Mouse (Mus musculus) neural tube, embryonic 11.5 days (tissue): ENCODE measurements at regions not wholly inside any gene's neighbourhood (a gene's known extent, or its start where the extent isn't known, plus 50 kb on each side); places are given as distances from the start of the nearest gene placed in this dataset.
"Not testable (repeated sequence)": the region's sequence is repeated elsewhere in the genome, so short reads cannot be mapped to it uniquely, and the experiment has no call there.

Source experiments
- ATAC-seq: fragments of 200-750 bp; cut with Nextera tagmentation; 2 replicates; pipeline ENCODE4 v1.8.0; 2017; ENCODE audit warnings: moderate number of reproducible peaks, mild to moderate bottlenecking, moderate TSS enrichment, moderate library complexity; ENCODE audit not compliant: insufficient read depth, low FRiP score, low TSS enrichment
- DNase-seq: peaks from one replicate; pipeline ENCODE4 v3.0.0-alpha.2; 2015; ENCODE audit warnings: low spot score
- H3K27ac ChIP-seq: fragments of 300-500 bp; sonication (generic); 2 replicates; pipeline ENCODE4 v1.5.1; 2014; ENCODE audit warnings: low read depth, mild to moderate bottlenecking, low read length
- H3K27me3 ChIP-seq: fragments of 300-500 bp; sonication (generic); 2 replicates; pipeline ENCODE4 v1.6.1; 2014; ENCODE audit warnings: mild to moderate bottlenecking, low read length, mixed read lengths; ENCODE audit not compliant: control insufficient read depth, insufficient read depth
- H3K36me3 ChIP-seq: fragments of 300-500 bp; sonication (generic); 2 replicates; pipeline ENCODE4 v1.6.1; 2014; ENCODE audit warnings: mild to moderate bottlenecking, low read length, moderate library complexity, mixed read lengths; ENCODE audit not compliant: control insufficient read depth, insufficient read depth
- H3K4me1 ChIP-seq: fragments of 300-500 bp; sonication (generic); 2 replicates; pipeline ENCODE4 v1.6.1; 2014; ENCODE audit warnings: low read length, mixed read lengths; ENCODE audit not compliant: control insufficient read depth, insufficient read depth
- H3K4me2 ChIP-seq: fragments of 300-500 bp; sonication (generic); 2 replicates; pipeline ENCODE4 v1.6.1; 2014; ENCODE audit warnings: low read depth, mild to moderate bottlenecking, moderate library complexity
- H3K4me3 ChIP-seq: fragments of 300-500 bp; sonication (generic); 2 replicates; pipeline ENCODE4 v1.5.1; 2014; ENCODE audit warnings: low read depth, low read length
- H3K9ac ChIP-seq: fragments of 300-500 bp; sonication (generic); 2 replicates; pipeline ENCODE4 v1.6.1; 2014; ENCODE audit warnings: mild to moderate bottlenecking, low read length
- H3K9me3 ChIP-seq: fragments of 300-500 bp; sonication (generic); 2 replicates; pipeline ENCODE4 v1.6.1; 2016; ENCODE audit warnings: low read length; ENCODE audit not compliant: control insufficient read depth
- WGBS: fragments of 180-500 bp; shearing (Covaris S2); extraction: QIAGEN DNeasy Blood & Tissue Kit; methylation state at CpG from one replicate; pipeline ENCODE4 v1.1.7; 2014; 5-methylcytosine and 5-hydroxymethylcytosine counted together

DNA sequence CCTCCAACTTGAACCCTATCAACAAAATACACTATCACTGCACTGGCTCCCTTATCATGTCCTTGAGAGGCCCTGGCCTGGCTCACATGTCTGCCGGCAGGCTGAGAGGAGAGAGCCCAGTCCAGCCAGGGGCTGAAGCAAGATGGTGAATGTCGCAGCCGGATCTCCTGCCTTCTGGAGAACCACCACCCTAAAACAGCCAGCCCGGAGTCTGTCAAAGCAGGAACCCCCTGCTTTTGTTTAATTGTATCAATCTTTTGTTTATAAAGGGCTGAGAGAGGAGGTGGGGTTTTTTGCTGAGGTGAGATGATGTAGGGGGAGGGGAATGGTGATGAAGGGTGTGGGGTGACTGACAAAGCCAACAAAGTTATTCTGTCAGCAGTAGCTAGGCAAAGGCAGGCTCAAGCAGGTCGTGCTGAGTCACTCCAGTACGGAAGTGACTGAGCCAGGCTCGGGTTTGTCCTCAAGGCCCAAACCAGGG, 269.2 kb downstream of the Gxylt1 start:
- peaks cover 7% of the 10 kb centered on the region for H3K4me1 ChIP-seq
- H3K4me3 ChIP-seq, result no peak overlapping the region
- ATAC-seq (no peak), DNase-seq (no peak)
- H3K9ac ChIP-seq, result no peak overlapping the region
- 68% methylated on average over 7 of the region's 7 CpGs for WGBS
- no peaks in the 10 kb centered on the region for H3K36me3 ChIP-seq
- H3K9me3 ChIP-seq, result no peaks in the 10 kb centered on the region
- no peak overlapping the region for H3K27ac ChIP-seq
- H3K27me3 ChIP-seq, result no peaks in the 10 kb centered on the region
- no peak overlapping the region for H3K4me2 ChIP-seq

GRCm38 (mm10) chr15:93005186-93005585, 269.8 kb downstream of the Gxylt1 start:
- not testable (repeated sequence) for H3K4me3 ChIP-seq, H3K36me3 ChIP-seq, DNase-seq, H3K9ac ChIP-seq, H3K27ac ChIP-seq, ATAC-seq, H3K4me1 ChIP-seq, H3K4me2 ChIP-seq, H3K27me3 ChIP-seq, H3K9me3 ChIP-seq
- 92% methylated on average over 5 of the region's 5 CpGs for WGBS

GRCm38 (mm10) chr15:93004551-93004950, 270.4 kb downstream of the Gxylt1 start:
- H3K4me2 ChIP-seq, result no peak overlapping the region
- H3K27me3 ChIP-seq, result no peaks in the 10 kb centered on the region
- H3K9ac ChIP-seq, result no peak overlapping the region
- H3K36me3 ChIP-seq, result no peaks in the 10 kb centered on the region
- DNase-seq (no peak), ATAC-seq (no peak)
- H3K4me1 ChIP-seq, result peaks cover 7% of the 10 kb centered on the region
- no peak overlapping the region for H3K4me3 ChIP-seq
- no peak overlapping the region for H3K27ac ChIP-seq
- no peaks in the 10 kb centered on the region for H3K9me3 ChIP-seq
- WGBS, result 88% methylated on average over 7 of the region's 7 CpGs

GRCm38 (mm10) chr15:93003233-93003632, 271.7 kb downstream of the Gxylt1 start:
- H3K27me3 ChIP-seq, result no peaks in the 10 kb centered on the region
- no peak overlapping the region for H3K4me2 ChIP-seq
- WGBS, result 77% methylated on average over 3 of the region's 3 CpGs
- H3K27ac ChIP-seq, result no peak overlapping the region
- H3K4me3 ChIP-seq, result no peak overlapping the region
- DNase-seq, result no peak
- peaks cover 7% of the 10 kb centered on the region for H3K4me1 ChIP-seq
- ATAC-seq, result no peak
- no peaks in the 10 kb centered on the region for H3K36me3 ChIP-seq
- H3K9ac ChIP-seq, result no peak overlapping the region
- no peaks in the 10 kb centered on the region for H3K9me3 ChIP-seq

DNA sequence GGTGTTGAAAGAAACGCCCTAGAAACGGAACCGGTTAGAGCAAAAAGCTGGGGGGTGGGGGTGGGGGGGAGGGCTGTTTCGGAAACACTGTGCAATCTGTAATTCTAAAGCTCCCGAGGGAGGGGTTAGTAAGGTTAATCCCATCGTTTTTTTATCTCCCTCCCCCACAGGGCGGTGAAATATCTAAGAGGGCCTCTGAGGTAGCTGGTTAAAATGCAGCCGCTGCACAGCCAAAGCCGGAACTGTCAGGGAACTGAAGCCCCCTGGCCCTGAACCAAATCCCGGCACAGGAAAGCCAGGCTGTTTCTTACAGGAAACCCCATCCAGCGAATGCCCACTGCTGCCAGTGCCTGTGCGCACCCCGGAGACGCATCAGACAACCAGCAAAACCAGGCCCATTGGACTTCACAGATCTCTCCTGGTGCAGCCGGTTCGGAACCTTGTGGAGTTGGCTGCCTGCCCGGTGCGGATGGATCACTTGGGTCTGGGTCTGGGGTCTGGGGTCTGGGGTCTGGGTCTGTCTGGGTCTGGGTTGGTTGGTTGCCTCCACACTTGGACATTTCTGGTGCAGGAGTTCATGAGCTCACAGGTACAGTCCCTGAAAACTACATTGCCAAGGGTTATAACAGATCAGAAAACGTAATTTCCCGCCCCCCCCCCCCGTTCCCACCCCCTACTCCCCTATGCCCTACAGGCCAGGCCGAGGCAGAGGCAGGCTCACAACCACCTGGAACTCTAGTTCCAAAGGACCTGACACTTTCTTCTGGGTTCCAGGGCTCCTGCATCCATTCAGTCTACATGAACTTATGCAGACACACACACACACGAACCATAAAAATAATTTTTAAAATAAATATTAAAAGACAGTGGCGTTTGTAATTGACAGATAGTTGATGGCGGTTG, 272.7 kb downstream of the Gxylt1 start:
- WGBS, result 38% methylated on average over 25 of the region's 25 CpGs
- H3K9me3 ChIP-seq, result no peaks in the 10 kb centered on the region
- H3K4me3 ChIP-seq, result peak overlapping the region; percentile 8; the same call in 1 of the 2 replicates
- H3K9ac ChIP-seq, result no peak overlapping the region
- no peaks in the 10 kb centered on the region for H3K27me3 ChIP-seq
- H3K36me3 ChIP-seq, result no peaks in the 10 kb centered on the region
- peak overlapping the region; percentile 38 for H3K4me2 ChIP-seq
- ATAC-seq (no peak), DNase-seq (peak; percentile 42)
- no peak overlapping the region for H3K27ac ChIP-seq
- H3K4me1 ChIP-seq, result peaks cover 7% of the 10 kb centered on the region

- ATAC-seq, result peak; percentile 38; the same call in 1 of the 2 replicates
Measured at GRCm38 (mm10) chr15:93001346-93002001, 273.5 kb downstream of the Gxylt1 start.

GRCm38 (mm10) chr15:93000121-93000520, 274.9 kb downstream of the Gxylt1 start:
- Histone ChIP-seq H3K27ac (no peak overlapping the region), H3K27me3 (no peaks in the 10 kb centered on the region), H3K4me3 (no peak overlapping the region), H3K9ac (no peak overlapping the region), H3K4me2 (no peak overlapping the region), H3K36me3 (no peaks in the 10 kb centered on the region), H3K9me3 (no peaks in the 10 kb centered on the region), H3K4me1 (peaks cover 7% of the 10 kb centered on the region)
- ATAC-seq, result no peak
- WGBS, result 64% methylated on average over 12 of the region's 12 CpGs
- no peak for DNase-seq

More at GRCm38 (mm10) chr15:93001346-93002001, 273.5 kb downstream of the Gxylt1 start:
- peak; percentile 31 for DNase-seq
- 7% methylated on average over 11 of the region's 11 CpGs for WGBS
- Histone ChIP-seq H3K27ac (no peak overlapping the region), H3K4me3 (peak overlapping the region; percentile 8; the same call in 1 of the 2 replicates), H3K4me2 (peak overlapping the region; percentile 38), H3K9me3 (no peaks in the 10 kb centered on the region), H3K9ac (no peak overlapping the region), H3K27me3 (no peaks in the 10 kb centered on the region), H3K4me1 (peaks cover 7% of the 10 kb centered on the region), H3K36me3 (no peaks in the 10 kb centered on the region)

- Histone ChIP-seq H3K36me3 (no peaks in the 10 kb centered on the region), H3K4me1 (peaks cover 7% of the 10 kb centered on the region), H3K9ac (no peak overlapping the region), H3K4me3 (no peak overlapping the region), H3K9me3 (no peaks in the 10 kb centered on the region), H3K27ac (no peak overlapping the region), H3K4me2 (no peak overlapping the region), H3K27me3 (no peaks in the 10 kb centered on the region)
- WGBS, result 81% methylated on average over 5 of the region's 5 CpGs
- DNase-seq (no peak), ATAC-seq (no peak)
Measured at GRCm38 (mm10) chr15:92997933-92998332, 277.0 kb downstream of the Gxylt1 start.
